Mouse (Mus musculus): ENCODE measurements around the gene Agpat2. TPM values are rescaled to one million over a fixed set of nuclear protein-coding genes. Genes with fewer than 3 reads are reported as not detected.

The Agpat2 gene
- polyA plus RNA-seq, 1 experiment from 2014 or later, result 57.0 TPM

GRCm38 (mm10) chr2:26637316-26637932, 33.2 kb upstream of the Agpat2 start:
- no peaks in the 10 kb centered on the region for H3K9me3 ChIP-seq (ENCODE audit: low read length)
- H3K4me1 ChIP-seq (ENCODE audit: insufficient read depth, low read length), result peaks cover 32% of the 10 kb centered on the region
- no peak for ATAC-seq (ENCODE audit: low FRiP score, low TSS enrichment)
- H3K36me3 ChIP-seq (ENCODE audit: insufficient read depth, low read length), result peaks cover 44% of the 10 kb centered on the region
- 0 out of 2 replicates have a peak overlapping the region, but pooled peaks have one; percentile 99 for H3K9ac ChIP-seq (replicated peaks; ENCODE audit: low read length)
- no peaks in the 10 kb centered on the region for H3K27me3 ChIP-seq (ENCODE audit: insufficient read depth, low read length)
- no peak overlapping the region for H3K27ac ChIP-seq (ENCODE audit: low read length)
- no peak overlapping the region for H3K4me3 ChIP-seq (ENCODE audit: low read length)
- H3K4me2 ChIP-seq (replicated peaks; ENCODE audit: low read depth, low read length), result peak overlapping the region; percentile 66; the same call in 1 of the 2 replicates
- 67% methylated on average over 4 of the region's 4 CpGs for WGBS

- Histone ChIP-seq H3K9ac (replicated peaks; ENCODE audit: low read length) (no peak overlapping the region), H3K27ac (ENCODE audit: low read length) (no peak overlapping the region), H3K4me1 (ENCODE audit: insufficient read depth, low read length) (peaks cover 32% of the 10 kb centered on the region), H3K27me3 (ENCODE audit: insufficient read depth, low read length) (no peaks in the 10 kb centered on the region), H3K4me2 (replicated peaks; ENCODE audit: low read depth, low read length) (no peak overlapping the region), H3K4me3 (ENCODE audit: low read length) (no peak overlapping the region), H3K36me3 (ENCODE audit: insufficient read depth, low read length) (peaks cover 44% of the 10 kb centered on the region), H3K9me3 (ENCODE audit: low read length) (no peaks in the 10 kb centered on the region)
- 65% methylated on average over 2 of the region's 2 CpGs for WGBS
- ATAC-seq (ENCODE audit: low FRiP score, low TSS enrichment), result no peak
Measured at GRCm38 (mm10) chr2:26636325-26636635, 32.1 kb upstream of the Agpat2 start.

GRCm38 (mm10) chr2:26635489-26636324, 31.5 kb upstream of the Agpat2 start:
- Histone ChIP-seq H3K27me3 (ENCODE audit: insufficient read depth, low read length) (no peaks in the 10 kb centered on the region), H3K9me3 (ENCODE audit: low read length) (no peaks in the 10 kb centered on the region), H3K4me2 (replicated peaks; ENCODE audit: low read depth, low read length) (no peak overlapping the region), H3K4me3 (ENCODE audit: low read length) (no peak overlapping the region), H3K36me3 (ENCODE audit: insufficient read depth, low read length) (peaks cover 44% of the 10 kb centered on the region), H3K27ac (ENCODE audit: low read length) (no peak overlapping the region), H3K4me1 (ENCODE audit: insufficient read depth, low read length) (peaks cover 34% of the 10 kb centered on the region), H3K9ac (replicated peaks; ENCODE audit: low read length) (no peak overlapping the region)
- 81% methylated on average over 21 of the region's 21 CpGs for WGBS
- ATAC-seq (ENCODE audit: low FRiP score, low TSS enrichment), result no peak

GRCm38 (mm10) chr2:26634629-26635488, 30.6 kb upstream of the Agpat2 start:
- WGBS, result 61% methylated on average over 12 of the region's 12 CpGs
- H3K36me3 ChIP-seq (ENCODE audit: insufficient read depth, low read length), result peaks cover 44% of the 10 kb centered on the region
- no peaks in the 10 kb centered on the region for H3K9me3 ChIP-seq (ENCODE audit: low read length)
- peaks cover 35% of the 10 kb centered on the region for H3K4me1 ChIP-seq (ENCODE audit: insufficient read depth, low read length)
- no peak overlapping the region for H3K4me3 ChIP-seq (ENCODE audit: low read length)
- no peak overlapping the region for H3K4me2 ChIP-seq (replicated peaks; ENCODE audit: low read depth, low read length)
- no peaks in the 10 kb centered on the region for H3K27me3 ChIP-seq (ENCODE audit: insufficient read depth, low read length)
- no peak overlapping the region for H3K9ac ChIP-seq (replicated peaks; ENCODE audit: low read length)
- ATAC-seq (ENCODE audit: low FRiP score, low TSS enrichment), result 0 out of 2 replicates have a peak, but pooled peaks have one; percentile 8
- H3K27ac ChIP-seq (ENCODE audit: low read length), result peak overlapping the region; percentile 20; the same call in 1 of the 2 replicates

- H3K9ac ChIP-seq (replicated peaks; ENCODE audit: low read length), result no peak overlapping the region; the same call in 1 of the 2 replicates
- 67% methylated on average over 4 of the region's 4 CpGs for WGBS
- H3K36me3 ChIP-seq (ENCODE audit: insufficient read depth, low read length), result peaks cover 44% of the 10 kb centered on the region
- H3K27me3 ChIP-seq (ENCODE audit: insufficient read depth, low read length), result no peaks in the 10 kb centered on the region
- ATAC-seq (ENCODE audit: low FRiP score, low TSS enrichment), result no peak
- no peaks in the 10 kb centered on the region for H3K9me3 ChIP-seq (ENCODE audit: low read length)
- peak overlapping the region; percentile 20; the same call in 1 of the 2 replicates for H3K27ac ChIP-seq (ENCODE audit: low read length)
- no peak overlapping the region for H3K4me2 ChIP-seq (replicated peaks; ENCODE audit: low read depth, low read length)
- no peak overlapping the region for H3K4me3 ChIP-seq (ENCODE audit: low read length)
- H3K4me1 ChIP-seq (ENCODE audit: insufficient read depth, low read length), result peaks cover 39% of the 10 kb centered on the region
Measured at GRCm38 (mm10) chr2:26633953-26634530, 29.8 kb upstream of the Agpat2 start.

- no peak overlapping the region for H3K27ac ChIP-seq (ENCODE audit: low read length)
- no peak overlapping the region for H3K4me3 ChIP-seq (ENCODE audit: low read length)
- H3K27me3 ChIP-seq (ENCODE audit: insufficient read depth, low read length), result no peaks in the 10 kb centered on the region
- H3K4me1 ChIP-seq (ENCODE audit: insufficient read depth, low read length), result peaks cover 35% of the 10 kb centered on the region
- no peak overlapping the region for H3K9ac ChIP-seq (replicated peaks; ENCODE audit: low read length)
- no peaks in the 10 kb centered on the region for H3K9me3 ChIP-seq (ENCODE audit: low read length)
- WGBS, result 68% methylated on average over 16 of the region's 16 CpGs
- H3K4me2 ChIP-seq (replicated peaks; ENCODE audit: low read depth, low read length), result no peak overlapping the region
- peaks cover 37% of the 10 kb centered on the region for H3K36me3 ChIP-seq (ENCODE audit: insufficient read depth, low read length)
- ATAC-seq (ENCODE audit: low FRiP score, low TSS enrichment), result no peak
Measured at GRCm38 (mm10) chr2:26632541-26633395, 28.6 kb upstream of the Agpat2 start.

GRCm38 (mm10) chr2:26628792-26629437, 24.7 kb upstream of the Agpat2 start:
- Histone ChIP-seq H3K4me2 (replicated peaks; ENCODE audit: low read depth, low read length) (peak overlapping the region; percentile 98), H3K27ac (ENCODE audit: low read length) (peak overlapping the region; percentile 63; the same call in 1 of the 2 replicates), H3K9me3 (ENCODE audit: low read length) (no peaks in the 10 kb centered on the region), H3K27me3 (ENCODE audit: insufficient read depth, low read length) (no peaks in the 10 kb centered on the region), H3K4me3 (ENCODE audit: low read length) (peak overlapping the region; percentile 71), H3K9ac (replicated peaks; ENCODE audit: low read length) (peak overlapping the region; percentile 93), H3K36me3 (ENCODE audit: insufficient read depth, low read length) (no peaks in the 10 kb centered on the region), H3K4me1 (ENCODE audit: insufficient read depth, low read length) (peaks cover 23% of the 10 kb centered on the region)
- ATAC-seq (ENCODE audit: low FRiP score, low TSS enrichment), result peak; percentile 39
- 17% methylated on average over 5 of the region's 5 CpGs for WGBS

- peak within 1 kb of the TSS; percentile 93 for H3K9ac ChIP-seq (replicated peaks; ENCODE audit: low read length)
- peak within 1 kb of the TSS; percentile 71 for H3K4me3 ChIP-seq (ENCODE audit: low read length)
- H3K9me3 ChIP-seq (ENCODE audit: low read length), result no peaks in the 10 kb centered on the region
- peak within 1 kb of the TSS; percentile 98 for H3K4me2 ChIP-seq (replicated peaks; ENCODE audit: low read depth, low read length)
- peak within 1 kb of the TSS; percentile 63 for H3K27ac ChIP-seq (ENCODE audit: low read length)
- peak; percentile 49 for ATAC-seq (ENCODE audit: low FRiP score, low TSS enrichment)
- under 1% methylated on average over 67 of the region's 70 CpGs for WGBS
- peaks cover 23% of the 10 kb centered on the region for H3K4me1 ChIP-seq (ENCODE audit: insufficient read depth, low read length)
- no peaks in the 10 kb centered on the region for H3K27me3 ChIP-seq (ENCODE audit: insufficient read depth, low read length)
- no peaks in the 10 kb centered on the region for H3K36me3 ChIP-seq (ENCODE audit: insufficient read depth, low read length)
Measured at GRCm38 (mm10) chr2:26627921-26628739, 23.9 kb upstream of the Agpat2 start, which contains the start of gene Fam69b. Fam69b (plus strand) TSS chr2:26628457.

All from kidney, embryonic 16.5 days (tissue).